Mouse (Mus musculus): ENCODE results near the gene Olig1.

DNA sequence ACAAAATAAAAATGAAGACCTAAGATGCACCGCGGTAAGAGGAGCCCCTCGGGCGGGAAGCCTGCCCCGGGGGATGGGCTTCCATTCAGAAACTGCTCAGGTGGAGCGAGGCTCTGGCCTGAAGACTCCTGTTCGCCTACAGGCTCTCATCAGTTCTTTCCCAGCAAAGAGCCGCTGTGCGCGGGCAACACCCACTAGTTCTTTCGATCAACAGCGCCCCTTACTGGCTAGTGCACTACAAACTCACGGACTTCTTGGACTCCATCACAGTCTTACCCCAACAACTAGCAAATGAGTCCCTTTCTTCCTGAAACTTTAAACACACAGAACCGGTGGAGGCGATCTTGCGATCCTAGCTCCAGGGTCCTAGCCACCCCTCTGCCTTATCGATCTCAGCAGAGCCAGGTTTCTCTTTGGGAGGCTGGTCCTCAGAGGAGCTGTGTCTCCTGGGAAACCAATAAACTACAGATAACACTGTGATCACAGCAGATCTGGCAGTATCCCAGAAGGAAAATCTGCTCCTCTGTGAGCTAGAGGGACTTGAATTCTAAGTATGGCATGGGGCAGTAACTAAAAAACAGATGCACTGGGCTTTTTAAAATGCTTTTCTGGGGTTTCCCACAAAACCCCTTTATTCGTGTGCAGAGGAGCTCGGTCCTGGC is 44.7 kb downstream of the Olig1 start:
- TF ChIP-seq CTCF (IDR thresholded peaks at IDR 0.05; ENCODE audit: low read depth) (peak; percentile 80), EP300 (optimal IDR thresholded peaks at IDR 0.05) (no peak)
